Mouse (Mus musculus): ENCODE data around the gene Trpm3. TPM values are rescaled to one million over a fixed set of nuclear protein-coding genes. Genes with fewer than 3 reads are reported as not detected.
A peak's percentile ranks its signal among the peaks of the same experiment; 100 is the strongest.

Trpm3 gene
- polyA plus RNA-seq, 1 experiment from 2014 or later, result 14.8 TPM

- Histone ChIP-seq H3K9me3 (ENCODE audit: control insufficient read depth, low read length) (no peaks in the 10 kb centered on the region), H3K27me3 (ENCODE audit: control insufficient read depth, insufficient read depth, low read length) (no peaks in the 10 kb centered on the region), H3K36me3 (ENCODE audit: control insufficient read depth, insufficient read depth, low read length) (no peaks in the 10 kb centered on the region), H3K9ac (replicated peaks; ENCODE audit: low read length) (no peak overlapping the region), H3K4me2 (ENCODE audit: low read length) (peak overlapping the region; percentile 53; the same call in 1 of the 2 replicates), H3K4me3 (replicated peaks; ENCODE audit: low read depth, low read length) (no peak overlapping the region), H3K4me1 (ENCODE audit: control insufficient read depth, insufficient read depth, low read length) (peaks cover 3% of the 10 kb centered on the region; the same call in 1 of the 2 replicates), H3K27ac (replicated peaks; ENCODE audit: low read depth, low read length) (peak overlapping the region; percentile 5; the same call in 1 of the 2 replicates)
- WGBS, result 53% methylated on average over 18 of the region's 18 CpGs
- DNase-seq (peak; percentile 79), ATAC-seq (ENCODE audit: low FRiP score, low TSS enrichment) (peak; percentile 79)
These were observed 777.9 kb downstream of the Trpm3 start for GRCm38 (mm10) chr19:22916643-22917344.

DNA sequence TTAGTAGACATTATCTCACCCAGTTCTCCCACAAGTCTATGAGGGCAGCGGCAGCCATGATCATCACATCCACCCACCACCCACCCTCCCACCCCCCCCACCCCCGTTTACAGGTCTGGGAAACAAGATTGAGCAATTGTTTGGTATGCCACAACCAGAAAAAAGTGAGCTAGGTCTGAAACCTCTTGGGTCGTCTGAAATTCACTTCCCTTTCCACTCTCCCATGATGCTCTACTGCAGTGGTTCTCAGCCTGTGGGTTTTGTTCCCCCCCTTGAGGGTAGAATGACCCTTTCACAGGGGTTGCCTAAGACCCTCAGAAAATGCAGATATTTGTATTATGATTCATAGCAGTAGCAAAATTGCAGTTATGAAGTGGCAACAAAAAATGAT, 778.5 kb downstream of the Trpm3 start:
- 72% methylated on average over 3 of the region's 3 CpGs for WGBS
- Histone ChIP-seq H3K27ac (replicated peaks; ENCODE audit: low read depth, low read length) (no peak overlapping the region), H3K36me3 (ENCODE audit: control insufficient read depth, insufficient read depth, low read length) (no peaks in the 10 kb centered on the region), H3K9me3 (ENCODE audit: control insufficient read depth, low read length) (no peaks in the 10 kb centered on the region), H3K4me3 (replicated peaks; ENCODE audit: low read depth, low read length) (no peak overlapping the region), H3K9ac (replicated peaks; ENCODE audit: low read length) (no peak overlapping the region), H3K4me2 (ENCODE audit: low read length) (no peak overlapping the region), H3K4me1 (ENCODE audit: control insufficient read depth, insufficient read depth, low read length) (peaks cover 3% of the 10 kb centered on the region; the same call in 1 of the 2 replicates), H3K27me3 (ENCODE audit: control insufficient read depth, insufficient read depth, low read length) (no peaks in the 10 kb centered on the region)
- DNase-seq, result no peak
- no peak for ATAC-seq (ENCODE audit: low FRiP score, low TSS enrichment)

DNA sequence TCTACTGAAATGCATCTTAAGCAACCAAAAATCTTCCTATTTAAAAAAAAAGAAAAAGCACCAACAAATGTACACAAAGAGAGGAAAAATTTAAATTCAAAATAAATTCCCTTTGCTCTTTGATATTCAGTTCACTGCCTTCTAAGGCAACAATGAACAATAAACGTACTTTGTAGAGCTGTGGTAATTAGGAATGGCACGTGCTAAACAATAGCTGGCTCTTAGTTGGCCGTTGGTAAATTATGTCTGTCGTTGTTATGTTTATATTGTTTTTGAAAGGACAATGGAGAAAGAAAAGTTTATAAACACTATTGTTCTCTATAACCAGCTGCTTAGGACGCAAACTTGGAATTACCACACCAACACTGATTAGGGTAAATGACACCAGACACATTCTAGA, 782.1 kb downstream of the Trpm3 start:
- no peak for ATAC-seq (ENCODE audit: low FRiP score, low TSS enrichment)
- Histone ChIP-seq H3K4me2 (ENCODE audit: low read length) (no peak overlapping the region), H3K9ac (replicated peaks; ENCODE audit: low read length) (no peak overlapping the region), H3K27me3 (ENCODE audit: control insufficient read depth, insufficient read depth, low read length) (no peaks in the 10 kb centered on the region), H3K27ac (replicated peaks; ENCODE audit: low read depth, low read length) (no peak overlapping the region), H3K4me3 (replicated peaks; ENCODE audit: low read depth, low read length) (no peak overlapping the region), H3K4me1 (ENCODE audit: control insufficient read depth, insufficient read depth, low read length) (peaks cover 3% of the 10 kb centered on the region; the same call in 1 of the 2 replicates), H3K9me3 (ENCODE audit: control insufficient read depth, low read length) (no peaks in the 10 kb centered on the region), H3K36me3 (ENCODE audit: control insufficient read depth, insufficient read depth, low read length) (no peaks in the 10 kb centered on the region)
- DNase-seq, result no peak
- 74% methylated on average over 5 of the region's 5 CpGs for WGBS

DNA sequence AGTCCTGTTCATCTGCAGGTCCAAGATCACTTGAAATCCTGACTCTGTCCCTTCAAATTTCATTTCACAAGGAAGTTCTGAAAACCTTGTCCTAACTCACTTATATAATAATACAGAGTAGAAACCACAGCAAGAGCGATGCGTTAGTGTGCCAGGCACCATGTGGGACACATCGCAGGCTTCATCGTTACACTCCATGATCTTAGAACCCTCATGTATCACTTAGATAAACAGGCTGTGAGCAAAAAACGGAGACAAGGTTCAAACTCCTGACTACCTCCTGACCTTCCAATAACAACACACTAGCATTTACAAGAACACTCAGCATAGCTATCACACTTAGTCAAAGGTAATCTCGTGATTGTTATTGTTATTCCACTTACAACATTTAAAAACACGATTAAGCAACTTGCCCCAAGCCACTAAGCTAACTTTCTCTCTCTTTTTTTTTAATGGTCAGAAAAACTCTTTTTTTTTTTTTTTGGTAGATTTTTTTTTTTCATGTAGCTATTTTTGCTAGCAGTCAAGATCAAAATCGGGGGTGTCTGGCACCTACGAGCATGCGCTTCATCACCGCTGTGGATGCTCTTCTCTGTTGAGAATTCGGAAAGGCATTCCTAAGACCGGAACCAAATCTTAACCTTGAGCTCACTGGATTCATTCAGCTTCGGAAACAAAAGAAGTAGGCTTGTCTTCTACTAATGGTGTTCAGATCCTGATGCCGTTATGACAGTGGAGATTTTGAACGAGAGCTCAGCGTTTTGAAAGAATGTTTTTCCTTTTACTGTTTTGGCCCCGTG, 784.2 kb downstream of the Trpm3 start:
- Histone ChIP-seq H3K36me3 (ENCODE audit: control insufficient read depth, insufficient read depth, low read length) (no peaks in the 10 kb centered on the region), H3K27ac (replicated peaks; ENCODE audit: low read depth, low read length) (no peak overlapping the region), H3K9me3 (ENCODE audit: control insufficient read depth, low read length) (no peaks in the 10 kb centered on the region), H3K4me3 (replicated peaks; ENCODE audit: low read depth, low read length) (no peak overlapping the region), H3K27me3 (ENCODE audit: control insufficient read depth, insufficient read depth, low read length) (no peaks in the 10 kb centered on the region), H3K9ac (replicated peaks; ENCODE audit: low read length) (no peak overlapping the region), H3K4me1 (ENCODE audit: control insufficient read depth, insufficient read depth, low read length) (no peaks in the 10 kb centered on the region), H3K4me2 (ENCODE audit: low read length) (no peak overlapping the region)
- DNase-seq (no peak), ATAC-seq (ENCODE audit: low FRiP score, low TSS enrichment) (no peak)
- WGBS, result 94% methylated on average over 18 of the region's 18 CpGs

DNA sequence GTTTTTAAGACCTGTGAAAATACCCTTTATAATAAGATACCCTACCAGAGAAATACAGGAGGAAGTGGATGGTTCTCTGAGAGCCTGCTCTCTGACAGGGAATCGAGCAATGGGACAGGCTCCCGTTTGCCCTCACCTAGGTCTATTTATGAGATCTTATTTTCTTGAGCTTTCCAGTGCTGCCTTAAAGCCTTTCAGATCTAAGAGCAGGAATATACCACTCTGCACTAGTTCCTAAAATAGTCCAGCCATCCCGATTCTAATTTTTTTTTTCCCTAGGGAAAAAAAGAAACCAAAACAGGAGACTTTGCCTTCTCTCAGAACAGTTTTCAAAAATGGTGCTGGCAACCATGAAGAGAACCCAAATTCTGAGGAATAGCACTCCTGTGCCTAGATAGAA, 786.4 kb downstream of the Trpm3 start:
- ATAC-seq (ENCODE audit: low FRiP score, low TSS enrichment), result no peak
- no peaks in the 10 kb centered on the region for H3K36me3 ChIP-seq (ENCODE audit: control insufficient read depth, insufficient read depth, low read length)
- no peaks in the 10 kb centered on the region for H3K4me1 ChIP-seq (ENCODE audit: control insufficient read depth, insufficient read depth, low read length)
- no peaks in the 10 kb centered on the region for H3K9me3 ChIP-seq (ENCODE audit: control insufficient read depth, low read length)
- H3K4me3 ChIP-seq (replicated peaks; ENCODE audit: low read depth, low read length), result no peak overlapping the region
- H3K9ac ChIP-seq (replicated peaks; ENCODE audit: low read length), result no peak overlapping the region
- no peak overlapping the region for H3K4me2 ChIP-seq (ENCODE audit: low read length)
- 88% methylated on average over 3 of the region's 3 CpGs for WGBS
- DNase-seq, result no peak
- no peak overlapping the region for H3K27ac ChIP-seq (replicated peaks; ENCODE audit: low read depth, low read length)
- H3K27me3 ChIP-seq (ENCODE audit: control insufficient read depth, insufficient read depth, low read length), result no peaks in the 10 kb centered on the region

GRCm38 (mm10) chr19:22926753-22927152, 787.9 kb downstream of the Trpm3 start:
- Histone ChIP-seq H3K27ac (replicated peaks; ENCODE audit: low read depth, low read length) (no peak overlapping the region), H3K36me3 (ENCODE audit: control insufficient read depth, insufficient read depth, low read length) (no peaks in the 10 kb centered on the region), H3K4me2 (ENCODE audit: low read length) (no peak overlapping the region), H3K27me3 (ENCODE audit: control insufficient read depth, insufficient read depth, low read length) (no peaks in the 10 kb centered on the region), H3K9ac (replicated peaks; ENCODE audit: low read length) (no peak overlapping the region), H3K4me1 (ENCODE audit: control insufficient read depth, insufficient read depth, low read length) (no peaks in the 10 kb centered on the region), H3K9me3 (ENCODE audit: control insufficient read depth, low read length) (no peaks in the 10 kb centered on the region), H3K4me3 (replicated peaks; ENCODE audit: low read depth, low read length) (no peak overlapping the region)
- 81% methylated on average over 9 of the region's 9 CpGs for WGBS
- ATAC-seq (ENCODE audit: low FRiP score, low TSS enrichment) (no peak), DNase-seq (no peak)

DNA sequence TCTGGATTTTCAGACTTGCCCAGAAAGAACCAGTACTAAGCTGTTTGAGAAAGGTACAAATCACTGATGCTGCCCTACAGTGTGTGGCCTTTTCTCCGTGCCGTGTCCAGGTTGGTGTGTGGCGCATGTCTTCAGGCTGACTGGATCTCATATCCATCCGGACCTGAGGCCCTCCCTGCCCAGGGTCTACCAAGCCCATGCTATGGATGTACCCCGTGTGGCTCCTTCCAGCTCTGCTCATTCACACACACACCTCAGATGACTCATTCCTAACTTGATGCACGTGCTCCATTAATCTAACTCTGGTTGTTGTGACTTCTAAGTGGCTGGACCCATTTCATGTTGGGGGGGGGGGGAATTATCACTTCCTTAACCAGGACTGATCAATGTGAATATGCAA, 789.5 kb downstream of the Trpm3 start:
- H3K27ac ChIP-seq (replicated peaks; ENCODE audit: low read depth, low read length), result no peak overlapping the region
- H3K9ac ChIP-seq (replicated peaks; ENCODE audit: low read length), result no peak overlapping the region
- H3K4me3 ChIP-seq (replicated peaks; ENCODE audit: low read depth, low read length), result no peak overlapping the region
- DNase-seq (no peak), ATAC-seq (ENCODE audit: low FRiP score, low TSS enrichment) (no peak)
- no peaks in the 10 kb centered on the region for H3K27me3 ChIP-seq (ENCODE audit: control insufficient read depth, insufficient read depth, low read length)
- WGBS, result 94% methylated on average over 6 of the region's 6 CpGs
- H3K9me3 ChIP-seq (ENCODE audit: control insufficient read depth, low read length), result no peaks in the 10 kb centered on the region
- H3K4me2 ChIP-seq (ENCODE audit: low read length), result no peak overlapping the region
- H3K36me3 ChIP-seq (ENCODE audit: control insufficient read depth, insufficient read depth, low read length), result no peaks in the 10 kb centered on the region
- H3K4me1 ChIP-seq (ENCODE audit: control insufficient read depth, insufficient read depth, low read length), result no peaks in the 10 kb centered on the region

- Histone ChIP-seq H3K4me1 (ENCODE audit: control insufficient read depth, insufficient read depth, low read length) (no peaks in the 10 kb centered on the region), H3K4me3 (replicated peaks; ENCODE audit: low read depth, low read length) (no peak overlapping the region), H3K4me2 (ENCODE audit: low read length) (no peak overlapping the region), H3K9ac (replicated peaks; ENCODE audit: low read length) (no peak overlapping the region), H3K27ac (replicated peaks; ENCODE audit: low read depth, low read length) (no peak overlapping the region), H3K27me3 (ENCODE audit: control insufficient read depth, insufficient read depth, low read length) (no peaks in the 10 kb centered on the region), H3K9me3 (ENCODE audit: control insufficient read depth, low read length) (no peaks in the 10 kb centered on the region), H3K36me3 (ENCODE audit: control insufficient read depth, insufficient read depth, low read length) (no peaks in the 10 kb centered on the region)
- no peak for DNase-seq
- 87% methylated on average over 6 of the region's 6 CpGs for WGBS
- no peak for ATAC-seq (ENCODE audit: low FRiP score, low TSS enrichment)
These were observed 790.9 kb downstream of the Trpm3 start for GRCm38 (mm10) chr19:22929768-22930167.
